Mouse (Mus musculus) T-helper 1 cell (primary cell): Measurements from ENCODE around the gene Slc17a4.

Source experiments
- in situ Hi-C: fragments of 300-600 bp; cut with MboI, MseI; formaldehyde crosslinking; loops from one replicate; pipeline ENCODE4 v1.15.1; 2025; ENCODE audit warnings: high pct_unique_total_duplicates

Slc17a4 gene

GRCm38 (mm10) chr13:23892592-23893268, 22.1 kb downstream of the Slc17a4 start:
- in situ Hi-C loops = no loop called here

DNA sequence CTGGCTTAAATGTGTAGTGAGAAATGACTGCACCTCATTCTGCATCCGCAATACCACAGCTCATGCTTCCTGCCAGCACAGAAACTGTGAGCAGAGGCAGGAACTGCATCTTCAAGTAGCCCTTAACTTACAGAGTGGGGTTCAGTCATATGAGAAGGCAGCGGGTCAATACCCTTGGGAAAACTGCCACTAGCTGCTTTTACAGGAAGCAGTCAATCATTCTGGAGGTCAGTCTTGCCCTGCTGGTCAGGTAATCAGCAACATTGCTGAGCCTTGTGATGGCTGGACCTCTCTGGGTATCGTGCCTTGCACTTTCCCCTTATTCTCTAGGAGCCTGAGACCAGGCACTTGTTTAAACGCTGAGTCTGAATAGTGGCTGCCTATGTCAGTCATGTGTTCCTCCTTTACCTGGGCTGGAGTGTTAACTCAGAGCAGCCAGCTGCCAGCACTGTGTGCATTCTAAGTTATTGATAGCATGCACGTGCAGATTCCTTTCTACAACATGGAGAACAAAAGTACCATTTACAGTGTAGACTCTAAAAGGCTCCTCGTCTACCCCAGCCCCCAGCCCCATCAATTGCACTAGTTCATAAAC, 25.7 kb downstream of the Slc17a4 start:
- in situ Hi-C loops = no loop called here

DNA sequence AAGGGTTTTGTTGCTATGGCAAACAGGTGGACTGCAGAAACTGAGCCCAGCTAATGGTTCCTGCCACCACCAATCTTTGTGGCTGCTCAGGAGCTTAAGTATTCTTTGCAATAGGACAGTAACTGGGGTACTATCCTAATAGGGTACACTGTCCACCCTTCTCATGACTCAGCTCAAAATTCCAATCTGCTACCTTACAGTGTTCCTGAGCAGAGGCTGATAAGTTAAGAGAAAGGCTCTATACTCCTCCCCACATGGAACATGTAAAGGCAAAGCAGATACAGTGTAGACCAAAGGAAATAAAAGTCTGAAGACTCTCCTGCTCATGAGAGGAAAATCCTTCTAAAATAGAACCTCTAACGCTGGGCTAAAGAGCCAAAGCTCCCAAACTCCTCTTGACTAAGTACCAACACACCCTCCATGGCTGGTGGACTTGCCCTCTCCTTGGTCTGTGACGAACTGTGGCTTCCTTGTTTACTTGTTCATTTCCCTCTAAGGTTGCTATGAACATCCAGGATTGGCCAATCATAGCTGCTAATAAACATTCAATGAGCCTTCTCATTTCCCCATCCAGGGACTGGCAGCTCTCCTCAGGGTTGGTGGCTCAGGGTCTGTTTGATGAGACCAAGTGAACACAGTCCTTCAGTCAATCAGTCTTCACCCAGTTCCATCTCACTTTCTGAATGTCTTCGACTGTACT, 27.6 kb downstream of the Slc17a4 start:
- in situ Hi-C loops = no loop called here

- in situ Hi-C loops = no loop called here
Observed at GRCm38 (mm10) chr13:23885540-23885939, 29.3 kb downstream of the Slc17a4 start.

GRCm38 (mm10) chr13:23879636-23880035, 35.2 kb downstream of the Slc17a4 start:
- in situ Hi-C loops = no loop called here

DNA sequence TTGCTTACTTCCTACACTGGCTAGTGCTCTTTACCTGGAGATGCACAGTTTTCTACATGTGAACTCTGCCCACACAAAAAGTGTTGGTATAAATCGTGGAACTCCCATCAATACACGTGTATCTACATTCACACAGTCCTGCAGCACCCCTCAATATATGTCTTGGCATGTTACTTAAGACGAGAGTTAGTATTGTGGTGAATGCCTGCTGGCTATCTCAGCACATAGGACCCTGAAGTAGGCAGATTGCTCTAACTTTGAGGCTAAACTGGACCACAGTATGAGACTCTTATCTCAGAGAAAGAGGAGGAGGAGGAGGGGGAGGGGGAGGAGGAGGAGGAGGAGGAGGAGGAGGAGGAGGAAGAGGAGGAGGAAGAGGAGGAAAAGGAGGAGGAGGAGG, 35.7 kb downstream of the Slc17a4 start:
- in situ Hi-C loops = no loop called here

GRCm38 (mm10) chr13:23873141-23873540, 41.7 kb downstream of the Slc17a4 start:
- in situ Hi-C loops = loop anchor here (5.0 kb wide), 1 partner anchor 76 kb away; no protein-coding TSS in a partner anchor

GRCm38 (mm10) chr13:23869996-23870395, 44.8 kb downstream of the Slc17a4 start:
- in situ Hi-C loops = loop anchor here (5.0 kb wide), 1 partner anchor 73 kb away; no protein-coding TSS in a partner anchor

GRCm38 (mm10) chr13:23868790-23869533, 45.8 kb downstream of the Slc17a4 start:
- in situ Hi-C loops = no loop called here

DNA sequence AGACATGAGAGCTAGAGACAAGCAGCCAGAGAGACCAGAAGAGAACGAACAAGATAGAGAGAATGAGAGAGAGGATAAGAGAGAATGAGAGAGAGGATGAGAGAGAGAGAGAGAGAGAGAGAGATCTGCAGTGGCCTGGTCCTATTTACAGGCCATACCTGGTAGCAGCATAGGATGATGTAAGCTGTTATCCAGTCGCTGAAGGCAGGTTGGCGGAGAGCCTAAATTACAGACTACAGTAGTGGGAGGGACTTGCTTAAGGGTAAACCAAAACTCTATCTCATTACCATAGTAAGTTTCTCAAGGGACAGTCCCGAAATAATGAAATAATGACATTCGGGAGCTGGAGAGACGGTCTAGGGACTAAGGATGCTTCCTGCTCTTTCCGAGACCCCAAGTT, 47.4 kb downstream of the Slc17a4 start, which contains the start of gene Slc17a1:
Slc17a1 (plus strand) TSS at position 346 of the 400 bp plus-strand sequence.
- in situ Hi-C loops = no loop called here

DNA sequence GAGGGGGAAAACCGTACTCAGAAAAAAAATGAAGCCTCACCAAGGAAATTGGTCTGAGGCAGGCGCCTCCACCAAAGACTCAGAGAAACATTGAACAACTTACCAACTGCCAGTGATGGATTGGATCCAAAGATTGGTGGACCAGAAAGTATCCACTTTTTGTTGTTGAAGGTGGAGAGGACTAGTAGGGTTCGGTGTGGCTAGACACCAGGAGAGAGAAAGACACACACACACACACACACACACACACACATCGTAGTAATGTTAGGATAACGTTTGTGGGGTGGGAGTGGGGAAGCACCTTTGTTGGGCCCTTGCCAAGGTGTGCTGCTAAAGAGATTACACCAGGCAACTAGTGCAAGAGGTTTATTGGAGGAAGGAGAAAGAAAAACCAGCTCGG, 47.8 kb downstream of the Slc17a4 start:
- in situ Hi-C loops = no loop called here

DNA sequence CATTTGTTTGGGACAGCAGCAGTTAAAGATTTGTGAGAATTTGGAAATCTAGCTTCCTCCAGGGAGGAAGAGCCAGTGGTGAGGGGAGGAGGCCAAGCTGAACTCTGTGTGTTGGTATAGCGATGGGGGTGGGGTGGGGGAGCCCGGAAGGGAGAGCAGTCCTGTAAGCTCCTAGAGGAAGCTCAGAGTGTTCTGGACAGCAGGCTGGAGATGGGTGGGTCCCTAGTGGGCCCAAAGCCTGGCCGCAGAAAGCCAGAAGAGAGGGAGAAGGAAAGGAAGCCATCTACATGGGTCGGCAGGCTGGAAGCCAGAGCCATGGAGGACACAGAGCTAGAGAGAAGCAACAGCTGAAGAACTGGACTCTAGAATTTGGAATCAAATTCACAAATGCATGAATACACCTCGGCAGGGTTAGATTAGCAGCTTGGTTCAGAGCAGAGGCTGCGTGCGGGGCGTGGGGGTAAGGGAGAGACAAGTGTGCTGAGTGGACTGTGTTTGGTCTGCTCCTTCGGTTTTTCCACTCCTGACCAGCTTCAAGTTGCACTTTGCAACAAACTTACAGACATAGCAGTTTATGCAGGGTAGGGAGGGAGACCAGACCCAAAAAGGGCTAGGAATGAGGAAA, 48.6 kb downstream of the Slc17a4 start:
- in situ Hi-C loops = no loop called here

DNA sequence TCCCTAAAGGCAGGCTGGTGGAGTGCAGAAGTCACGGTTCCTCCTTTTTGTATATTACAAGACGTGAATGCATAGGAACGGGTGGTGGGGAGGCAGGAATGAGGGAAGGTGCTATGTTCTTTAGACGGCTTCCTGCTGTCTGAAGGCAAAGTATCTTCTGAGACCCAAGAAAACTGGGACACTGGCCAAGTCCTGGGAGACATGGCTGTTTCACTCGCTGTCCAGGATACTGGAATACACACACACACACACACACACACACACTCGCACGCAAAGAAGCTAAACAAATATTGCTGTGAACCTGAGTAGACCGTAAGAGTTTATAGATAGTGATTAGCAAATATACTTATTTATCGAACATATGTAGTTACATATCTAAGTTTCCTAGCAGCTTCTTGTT, 50.1 kb downstream of the Slc17a4 start:
- in situ Hi-C loops = no loop called here

GRCm38 (mm10) chr13:23861815-23862214, 53.0 kb downstream of the Slc17a4 start:
- in situ Hi-C loops = no loop called here

DNA sequence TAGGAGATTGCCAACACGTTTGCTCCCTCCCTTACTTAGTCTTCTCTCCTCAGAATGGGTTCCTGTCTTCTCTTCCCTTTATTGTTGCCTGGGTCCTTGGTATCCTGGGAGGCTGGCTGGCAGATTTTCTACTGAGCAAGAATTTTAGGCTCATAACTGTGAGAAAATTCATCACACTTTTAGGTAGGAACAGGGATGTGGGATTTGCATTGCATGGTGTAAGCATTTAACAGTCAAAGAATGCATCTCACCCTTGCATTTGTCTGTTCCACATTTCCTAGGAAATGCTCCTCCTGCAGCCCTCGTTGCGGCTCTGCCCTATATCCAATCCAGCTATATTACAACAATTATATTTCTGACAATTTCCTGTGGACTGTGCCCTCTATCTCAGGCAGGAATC, 58.4 kb downstream of the Slc17a4 start:
- in situ Hi-C loops = no loop called here

- in situ Hi-C loops = no loop called here
Observed at GRCm38 (mm10) chr13:23849299-23849698, 65.5 kb downstream of the Slc17a4 start.
